Mouse (Mus musculus): ENCODE measurements around the gene Olfr1396.
"Not testable (repeated sequence)": the region's sequence is repeated elsewhere in the genome, so short reads cannot be mapped to it uniquely, and the experiment has no call there.

The Olfr1396 gene

DNA sequence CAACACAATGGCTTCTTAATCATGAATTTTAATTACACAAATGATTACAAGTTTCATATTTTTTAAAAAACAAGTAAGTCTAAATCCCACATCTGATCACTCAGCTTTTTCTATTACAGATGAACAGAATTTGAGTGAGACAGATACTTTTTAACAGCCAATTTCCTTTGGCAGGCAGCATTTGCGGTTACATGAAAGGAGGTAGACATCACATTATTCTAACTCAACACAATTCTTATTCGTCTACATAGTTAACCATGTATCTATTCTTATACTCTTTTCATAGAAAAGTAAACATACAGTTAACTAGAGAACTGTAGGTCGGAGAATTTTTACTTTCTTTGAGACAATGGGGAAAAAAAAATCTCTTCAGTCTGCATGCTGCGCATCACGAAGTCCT is 24.1 kb downstream of the Olfr1396 start:
- no peak for DNase-seq (ENCODE audit: low spot score in 2 of 2)

GRCm38 (mm10) chr11:49089735-49090507 is 24.8 kb downstream of the Olfr1396 start:
- no peak for DNase-seq (ENCODE audit: low spot score in 2 of 2)

GRCm38 (mm10) chr11:49088990-49089652 is 25.6 kb downstream of the Olfr1396 start:
- no peak for DNase-seq (ENCODE audit: low spot score in 2 of 2)

- no peak for DNase-seq (ENCODE audit: low spot score in 2 of 2)
These were observed 26.7 kb downstream of the Olfr1396 start for GRCm38 (mm10) chr11:49087830-49088616.

- DNase-seq (ENCODE audit: low spot score in 2 of 2), result no peak
These were observed 27.8 kb downstream of the Olfr1396 start for GRCm38 (mm10) chr11:49086858-49087361.

GRCm38 (mm10) chr11:49084875-49085274 is 29.8 kb downstream of the Olfr1396 start:
- no peak for DNase-seq (ENCODE audit: low spot score in 2 of 2)

DNA sequence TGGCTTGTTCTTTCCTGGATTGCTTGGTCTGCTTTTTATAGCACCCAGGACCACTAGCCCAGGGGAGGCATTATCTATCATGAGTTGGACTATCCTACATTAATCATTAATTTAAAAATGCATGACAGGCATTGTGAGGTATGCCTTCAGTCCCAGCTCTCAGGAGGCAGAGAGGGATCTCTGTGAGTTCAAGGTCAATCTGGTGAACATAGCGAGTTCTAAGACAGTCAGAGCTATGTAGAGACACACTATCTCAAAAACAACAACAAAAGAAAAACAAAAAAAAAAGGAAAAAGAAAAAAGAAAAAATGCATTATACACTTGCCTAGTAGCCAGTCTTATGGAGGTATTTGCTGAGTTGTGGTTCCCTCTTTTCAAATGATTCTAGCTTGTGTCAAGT is 30.3 kb downstream of the Olfr1396 start:
- no peak for DNase-seq (ENCODE audit: low spot score in 2 of 2)

- DNase-seq (ENCODE audit: low spot score in 2 of 2), result no peak
These were observed 30.9 kb downstream of the Olfr1396 start for GRCm38 (mm10) chr11:49083808-49084207.

DNA sequence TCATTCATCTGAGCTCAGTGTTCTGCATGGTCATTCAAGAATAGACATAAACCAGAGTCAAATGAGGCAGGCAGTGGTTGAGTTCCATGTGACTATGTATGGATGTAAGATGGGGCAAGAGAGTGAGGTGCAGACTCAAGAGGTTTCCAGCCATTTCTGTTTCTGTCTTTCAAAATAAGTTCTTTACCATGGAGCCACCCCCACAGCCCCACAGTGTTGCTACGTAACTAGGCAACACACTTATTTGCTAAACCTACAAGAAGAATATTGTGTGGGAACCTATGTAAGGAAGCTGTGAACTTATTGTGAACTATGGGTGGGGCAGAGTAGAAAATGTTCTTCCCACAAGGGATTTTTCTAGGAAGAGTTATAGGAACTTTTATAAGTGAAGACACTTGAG is 31.5 kb downstream of the Olfr1396 start:
- peak; percentile 36 to 41 for DNase-seq (ENCODE audit: low spot score in 2 of 2)

- DNase-seq (ENCODE audit: low spot score in 2 of 2), result no peak
These were observed 32.8 kb downstream of the Olfr1396 start for GRCm38 (mm10) chr11:49081886-49082285.

- no peak for DNase-seq (ENCODE audit: low spot score in 2 of 2)
These were observed 33.3 kb downstream of the Olfr1396 start for GRCm38 (mm10) chr11:49081356-49081755.

GRCm38 (mm10) chr11:49080636-49081035 is 34.0 kb downstream of the Olfr1396 start:
- DNase-seq (ENCODE audit: low spot score in 2 of 2), result no peak

DNA sequence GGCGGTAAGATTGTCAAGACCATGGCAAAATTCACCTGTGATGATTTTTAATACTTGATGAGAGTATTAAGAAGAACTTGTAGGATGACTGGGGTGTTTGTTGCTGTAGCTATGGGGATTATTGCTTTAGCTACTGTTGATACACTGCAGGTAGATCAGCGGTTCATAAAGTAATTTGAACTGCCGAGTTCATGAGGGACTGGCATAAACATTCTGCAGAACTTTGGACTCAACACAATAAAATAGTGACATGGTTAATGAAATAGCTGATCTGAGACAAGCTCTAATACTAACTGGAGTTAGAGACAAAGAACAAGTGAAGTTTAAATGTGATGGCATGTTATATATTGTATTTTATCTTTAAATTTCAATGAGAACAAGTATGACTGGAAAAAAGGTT is 36.0 kb downstream of the Olfr1396 start:
- no peak for DNase-seq (ENCODE audit: low spot score in 2 of 2)

DNA sequence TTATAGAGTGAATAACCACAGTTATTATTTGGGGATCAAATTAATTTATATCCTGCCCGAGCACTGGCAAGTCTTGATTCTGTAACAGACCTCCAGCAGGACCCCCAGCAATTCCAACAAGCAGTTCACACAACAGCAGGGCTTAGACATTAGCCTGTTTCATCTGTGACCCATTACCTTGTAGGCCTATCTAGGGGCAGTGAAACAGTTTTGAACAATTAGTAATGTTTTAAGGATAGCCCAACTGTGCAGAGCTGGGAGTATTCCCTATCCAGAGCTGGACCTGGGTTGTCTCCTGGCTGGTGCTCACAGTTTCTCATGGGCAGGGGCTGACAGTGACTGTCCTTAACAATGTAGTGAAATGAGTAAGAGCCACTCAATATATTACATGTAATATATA is 37.7 kb downstream of the Olfr1396 start:
- no peak for DNase-seq (ENCODE audit: low spot score in 2 of 2)

DNA sequence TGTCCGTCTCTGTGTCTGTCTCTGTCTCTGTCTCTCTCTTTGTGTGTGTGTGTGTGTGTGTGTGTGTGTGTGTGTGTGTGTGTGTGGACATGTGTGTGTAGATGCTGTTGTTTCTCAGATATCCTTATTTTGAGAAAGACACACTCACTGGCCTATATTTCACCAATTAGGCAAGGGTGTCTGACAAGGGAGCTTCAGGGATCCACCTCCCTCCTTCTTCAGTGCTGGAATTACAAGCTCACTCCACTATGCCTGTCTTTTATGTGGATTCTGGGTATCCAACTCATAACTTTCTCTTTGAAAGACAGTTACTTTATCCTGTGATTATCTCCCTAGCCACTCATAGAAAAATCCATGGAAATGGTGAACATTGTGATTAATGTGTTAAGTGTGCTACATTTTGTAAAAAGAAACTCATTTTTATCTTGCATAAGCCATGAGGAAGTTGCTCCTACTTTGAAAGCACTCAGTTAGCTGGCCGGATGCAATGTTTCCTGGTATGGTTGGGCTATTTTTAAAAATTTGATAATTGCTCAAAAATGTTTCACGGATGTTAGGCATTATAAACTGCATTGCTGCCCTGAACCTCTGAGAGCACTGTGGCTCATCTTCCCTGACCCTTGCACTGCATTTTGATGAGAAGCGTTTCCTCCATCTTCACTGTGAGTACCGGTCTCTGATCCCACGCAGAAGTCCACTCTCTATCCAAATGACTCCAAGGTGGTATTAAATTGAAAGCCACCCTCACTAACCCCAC is 38.5 kb downstream of the Olfr1396 start, which contains the start of gene Ifi47:
TSS of gene Ifi47 (plus strand) at position 587 of the 757 bp plus-strand sequence.
- DNase-seq (ENCODE audit: low spot score in 2 of 2), result not testable (repeated sequence)

GRCm38 (mm10) chr11:49068358-49068757 is 46.3 kb downstream of the Olfr1396 start:
- DNase-seq (ENCODE audit: low spot score in 2 of 2), result no peak

DNA sequence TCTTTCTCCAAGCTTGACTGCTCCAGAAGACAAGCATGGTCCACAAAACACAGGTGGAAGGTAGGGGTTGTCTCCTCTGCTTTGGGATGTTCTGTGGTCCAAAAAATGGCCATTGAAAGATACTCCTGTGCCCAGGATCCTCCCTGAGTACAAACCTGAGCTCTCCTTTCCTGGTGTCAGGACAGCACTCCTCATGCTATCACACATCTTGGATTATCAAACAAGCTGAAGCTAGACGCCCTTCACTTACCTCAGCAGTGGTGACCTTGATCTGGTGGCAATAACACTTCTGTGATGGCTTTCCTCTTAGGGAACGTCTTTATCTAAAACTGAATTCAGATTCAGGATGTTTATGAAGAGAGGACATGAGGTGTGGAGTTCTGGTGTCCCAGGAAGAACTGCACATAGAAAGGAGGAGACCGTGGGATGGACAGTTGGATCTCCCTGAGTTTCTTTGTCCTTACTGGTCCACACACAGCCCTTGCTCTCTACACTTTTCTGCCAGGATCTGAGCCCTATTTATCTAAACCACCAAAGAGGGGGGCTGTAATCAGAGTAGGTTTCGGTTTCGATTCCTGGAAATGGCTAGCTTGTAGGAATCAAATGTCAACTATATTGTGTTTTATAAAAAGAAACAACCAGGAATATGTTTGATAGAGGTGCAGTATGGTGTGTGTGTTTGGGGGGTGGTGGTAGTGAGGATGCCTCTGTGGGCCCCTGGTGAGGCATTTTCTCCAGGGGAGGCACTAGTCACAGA is 50.8 kb downstream of the Olfr1396 start, which contains the start of gene Tgtp2:
TSS of gene Tgtp2 (minus strand) at position 494 of the 757 bp plus-strand sequence.
- DNase-seq (ENCODE audit: low spot score in 2 of 2), result not testable (repeated sequence)

DNA sequence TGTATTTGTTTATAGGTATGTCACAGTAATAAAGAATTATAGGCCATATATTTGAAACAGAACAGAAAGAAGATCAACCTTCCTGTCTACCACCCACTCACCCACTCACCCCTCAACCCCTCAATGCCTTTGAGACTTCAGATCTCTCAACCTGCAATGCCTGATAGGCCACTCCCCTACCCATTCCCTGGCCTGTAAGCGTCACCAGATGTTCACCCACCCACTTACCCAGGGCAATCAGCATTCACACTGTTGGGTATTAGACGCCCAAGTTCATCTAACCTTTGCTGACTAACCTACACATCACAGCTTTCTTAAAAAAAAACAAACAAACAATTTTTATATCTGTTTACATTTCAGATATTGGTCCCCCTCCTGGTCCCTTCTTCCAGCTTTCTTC is 52.8 kb downstream of the Olfr1396 start:
- DNase-seq (ENCODE audit: low spot score in 2 of 2), result not testable (repeated sequence)

DNA sequence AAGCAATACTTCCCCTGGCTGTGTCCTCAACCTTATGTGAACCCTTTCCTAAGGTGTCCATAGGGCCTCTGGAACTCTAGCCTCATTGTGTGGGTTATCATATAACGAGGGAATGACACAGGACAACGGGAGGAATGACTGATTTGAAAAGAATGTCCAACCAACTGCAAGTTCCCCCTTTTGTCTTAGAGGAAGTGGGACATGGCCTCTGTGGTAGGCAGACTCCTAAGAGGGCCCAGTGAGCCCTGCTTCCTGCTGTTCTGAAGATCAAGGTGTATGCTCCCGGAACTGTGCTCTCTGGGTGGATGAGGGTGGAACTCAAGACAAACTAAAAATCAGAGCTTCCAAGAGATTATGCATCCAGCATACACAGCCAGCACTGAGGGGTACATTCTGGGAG is 54.6 kb downstream of the Olfr1396 start:
- DNase-seq (ENCODE audit: low spot score in 2 of 2), result not testable (repeated sequence)

All from right cerebral cortex, adult 2 months (tissue).